Mouse (Mus musculus) hindbrain, embryonic 11.5 days (tissue): ENCODE measurements around the gene Hsf2bp. TPM values are rescaled to one million over a fixed set of nuclear protein-coding genes. Genes with fewer than 3 reads are reported as not detected.

ENCODE experiments used
- ATAC-seq: fragments of 200-750 bp; cut with Nextera tagmentation; 2 replicates; pipeline ENCODE4 v1.8.0; 2017; ENCODE audit warnings: mild to moderate bottlenecking, moderate TSS enrichment, moderate library complexity; ENCODE audit not compliant: low FRiP score
- DNase-seq: peaks from one replicate; pipeline ENCODE4 v3.0.0-alpha.2; 2015; ENCODE audit warnings: low spot score
- H3K27ac ChIP-seq: fragments of 300-500 bp; sonication (generic); 2 replicates; pipeline ENCODE4 v1.5.1; 2014; ENCODE audit warnings: mild to moderate bottlenecking, low read depth, low read length
- H3K27me3 ChIP-seq: fragments of 300-500 bp; sonication (generic); 2 replicates; pipeline ENCODE4 v1.6.1; 2014; ENCODE audit warnings: mild to moderate bottlenecking, low read length, moderate library complexity, mixed read lengths; ENCODE audit not compliant: control insufficient read depth, insufficient read depth
- H3K36me3 ChIP-seq: fragments of 300-500 bp; sonication (generic); 2 replicates; pipeline ENCODE4 v1.6.1; 2014; ENCODE audit warnings: mild to moderate bottlenecking, low read length, moderate library complexity, mixed read lengths; ENCODE audit not compliant: control insufficient read depth, insufficient read depth
- H3K4me1 ChIP-seq: fragments of 300-500 bp; sonication (generic); replicated peaks from 2 replicates; pipeline ENCODE4 v1.6.1; 2014; ENCODE audit warnings: low read length, mixed read lengths; ENCODE audit not compliant: control insufficient read depth, insufficient read depth
- H3K4me2 ChIP-seq: fragments of 300-500 bp; sonication (generic); replicated peaks from 2 replicates; pipeline ENCODE4 v1.6.1; 2014; ENCODE audit warnings: mild to moderate bottlenecking, low read depth, low read length
- H3K4me3 ChIP-seq: fragments of 300-500 bp; sonication (generic); 2 replicates; pipeline ENCODE4 v1.5.1; 2014; ENCODE audit warnings: low read depth, low read length
- H3K9ac ChIP-seq: fragments of 300-500 bp; sonication (generic); 2 replicates; pipeline ENCODE4 v1.6.1; 2014; ENCODE audit warnings: low read depth, low read length
- H3K9me3 ChIP-seq: fragments of 300-500 bp; sonication (generic); 2 replicates; pipeline ENCODE4 v1.6.1; 2016; ENCODE audit warnings: low read length; ENCODE audit not compliant: control insufficient read depth
- WGBS: fragments of 180-500 bp; shearing (Covaris S2); extraction: QIAGEN DNeasy Blood & Tissue Kit; methylation state at CpG from one replicate; pipeline ENCODE4 v1.1.7; 2014; 5-methylcytosine and 5-hydroxymethylcytosine counted together
- polyA plus RNA-seq: library from polyadenylated mRNA; unstranded; fragments of >200 nt; fragmentation: Nextera tagmentation; extraction: Ambion mirVana; gene quantifications from 2 replicates; pipeline ENCODE4 v1.2.1, GENCODE M21; 2014

The Hsf2bp gene
- polyA plus RNA-seq, 1 experiment from 2014 or later, result 0.57 TPM

DNA sequence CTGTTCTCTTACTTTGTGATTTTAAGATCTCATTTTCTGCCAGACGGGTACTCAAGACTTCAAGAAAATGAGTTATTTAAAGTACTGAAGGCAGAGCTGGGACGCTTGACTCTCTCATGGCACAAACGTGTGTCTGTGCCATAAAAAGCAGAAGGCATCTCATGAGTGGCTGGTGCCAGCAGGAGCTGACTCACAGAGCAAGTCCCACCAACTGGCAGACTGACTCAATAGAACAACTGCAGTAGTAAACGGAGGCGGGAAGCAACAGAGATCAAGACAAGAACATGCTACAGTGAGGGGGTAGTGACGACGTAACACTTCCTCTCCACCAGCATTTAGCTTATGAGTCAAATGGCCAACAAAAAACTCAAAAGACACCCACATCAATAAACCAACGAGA is 13.1 kb downstream of the Hsf2bp start:
- no peaks in the 10 kb centered on the region for H3K36me3 ChIP-seq
- no peak overlapping the region for H3K27ac ChIP-seq
- no peaks in the 10 kb centered on the region for H3K27me3 ChIP-seq
- ATAC-seq (no peak), DNase-seq (no peak)
- 85% methylated on average over 8 of the region's 8 CpGs for WGBS
- H3K9ac ChIP-seq, result no peak overlapping the region
- H3K4me2 ChIP-seq, result no peak overlapping the region
- H3K4me3 ChIP-seq, result no peak overlapping the region
- no peaks in the 10 kb centered on the region for H3K9me3 ChIP-seq
- H3K4me1 ChIP-seq, result no peaks in the 10 kb centered on the region

- WGBS, result 81% methylated on average over 6 of the region's 6 CpGs
Observed at GRCm38 (mm10) chr17:32022551-32022950, 13.6 kb downstream of the Hsf2bp start.

GRCm38 (mm10) chr17:32021981-32022380 is 14.2 kb downstream of the Hsf2bp start:
- 95% methylated on average over 3 of the region's 3 CpGs for WGBS
- H3K36me3 ChIP-seq, result no peaks in the 10 kb centered on the region

More at GRCm38 (mm10) chr17:32022551-32022950, 13.6 kb downstream of the Hsf2bp start:
- no peaks in the 10 kb centered on the region for H3K9me3 ChIP-seq
- no peaks in the 10 kb centered on the region for H3K36me3 ChIP-seq
- H3K9ac ChIP-seq, result no peak overlapping the region
- H3K27me3 ChIP-seq, result no peaks in the 10 kb centered on the region
- H3K4me1 ChIP-seq, result no peaks in the 10 kb centered on the region
- H3K4me2 ChIP-seq, result no peak overlapping the region
- H3K4me3 ChIP-seq, result no peak overlapping the region
- ATAC-seq (no peak), DNase-seq (no peak)
- no peak overlapping the region for H3K27ac ChIP-seq

DNA sequence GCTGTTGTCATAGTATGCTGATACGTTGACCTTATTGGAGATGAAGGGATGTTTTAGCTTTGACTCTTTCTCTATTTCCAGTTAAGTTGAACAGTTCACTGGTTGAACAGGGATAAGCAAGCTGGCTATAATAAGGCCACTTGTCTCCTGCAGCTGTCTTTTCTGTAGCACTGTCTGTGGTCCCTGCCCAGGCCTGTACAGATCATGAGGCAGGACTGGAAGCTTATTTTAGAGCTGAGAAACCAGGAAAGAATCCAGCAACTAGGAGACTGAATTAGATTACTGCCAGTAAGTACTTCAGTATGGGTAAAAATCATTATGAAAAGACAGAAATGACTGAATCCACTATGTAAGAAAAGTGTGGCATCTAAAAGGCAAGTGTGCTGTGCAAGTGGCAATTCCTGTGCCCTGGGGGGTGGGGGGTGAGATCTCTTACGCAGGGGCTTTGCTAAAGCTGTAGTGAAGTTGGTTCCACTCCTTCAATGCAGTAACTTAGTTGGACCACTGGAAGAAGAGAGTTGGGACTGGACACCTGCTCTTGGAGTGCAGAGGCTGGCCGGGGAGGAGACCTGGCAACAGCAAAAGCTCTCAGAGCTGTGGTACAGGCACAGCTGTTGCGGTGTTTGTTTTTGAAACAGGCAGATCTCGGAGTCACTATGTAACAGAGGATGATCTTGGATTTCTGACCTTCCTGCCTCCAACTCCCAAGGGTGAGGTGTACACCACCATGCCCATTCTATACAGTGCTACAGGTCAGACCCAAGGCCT is 17.8 kb downstream of the Hsf2bp start:
- H3K36me3 ChIP-seq, result no peaks in the 10 kb centered on the region
- H3K9ac ChIP-seq, result no peak overlapping the region
- no peaks in the 10 kb centered on the region for H3K27me3 ChIP-seq
- H3K9me3 ChIP-seq, result no peaks in the 10 kb centered on the region
- ATAC-seq (no peak), DNase-seq (no peak)
- 80% methylated on average over 5 of the region's 5 CpGs for WGBS
- no peak overlapping the region for H3K27ac ChIP-seq
- H3K4me2 ChIP-seq, result no peak overlapping the region
- H3K4me3 ChIP-seq, result no peak overlapping the region
- no peaks in the 10 kb centered on the region for H3K4me1 ChIP-seq

More at GRCm38 (mm10) chr17:32021981-32022380, 14.2 kb downstream of the Hsf2bp start:
- no peaks in the 10 kb centered on the region for H3K27me3 ChIP-seq
- no peak for DNase-seq
- H3K9ac ChIP-seq, result no peak overlapping the region
- H3K27ac ChIP-seq, result no peak overlapping the region
- no peaks in the 10 kb centered on the region for H3K4me1 ChIP-seq
- H3K4me3 ChIP-seq, result no peak overlapping the region
- no peak for ATAC-seq
- H3K9me3 ChIP-seq, result no peaks in the 10 kb centered on the region
- H3K4me2 ChIP-seq, result no peak overlapping the region

- no peaks in the 10 kb centered on the region for H3K4me1 ChIP-seq
- no peak overlapping the region for H3K9ac ChIP-seq
- DNase-seq (no peak), ATAC-seq (no peak)
- H3K4me3 ChIP-seq, result no peak overlapping the region
- no peaks in the 10 kb centered on the region for H3K36me3 ChIP-seq
- H3K27me3 ChIP-seq, result no peaks in the 10 kb centered on the region
- H3K9me3 ChIP-seq, result no peaks in the 10 kb centered on the region
- no peak overlapping the region for H3K27ac ChIP-seq
- 87% methylated on average over 8 of the region's 8 CpGs for WGBS
- H3K4me2 ChIP-seq, result no peak overlapping the region
Observed at GRCm38 (mm10) chr17:32016481-32016880, 19.7 kb downstream of the Hsf2bp start.

- DNase-seq, result no peak
- Histone ChIP-seq H3K9ac (no peak overlapping the region), H3K36me3 (no peaks in the 10 kb centered on the region), H3K4me1 (no peaks in the 10 kb centered on the region), H3K27me3 (no peaks in the 10 kb centered on the region), H3K9me3 (no peaks in the 10 kb centered on the region), H3K4me3 (no peak overlapping the region), H3K27ac (no peak overlapping the region), H3K4me2 (no peak overlapping the region)
- ATAC-seq, result no peak
Observed at GRCm38 (mm10) chr17:32013659-32014058, 22.5 kb downstream of the Hsf2bp start.

GRCm38 (mm10) chr17:32012254-32012653 is 23.9 kb downstream of the Hsf2bp start:
- Histone ChIP-seq H3K27ac (no peak overlapping the region), H3K9ac (no peak overlapping the region), H3K4me1 (no peaks in the 10 kb centered on the region), H3K4me3 (no peak overlapping the region), H3K27me3 (no peaks in the 10 kb centered on the region), H3K9me3 (no peaks in the 10 kb centered on the region), H3K36me3 (no peaks in the 10 kb centered on the region), H3K4me2 (no peak overlapping the region)
- WGBS, result 70% methylated on average over 3 of the region's 3 CpGs
- DNase-seq, result no peak
- ATAC-seq, result no peak

DNA sequence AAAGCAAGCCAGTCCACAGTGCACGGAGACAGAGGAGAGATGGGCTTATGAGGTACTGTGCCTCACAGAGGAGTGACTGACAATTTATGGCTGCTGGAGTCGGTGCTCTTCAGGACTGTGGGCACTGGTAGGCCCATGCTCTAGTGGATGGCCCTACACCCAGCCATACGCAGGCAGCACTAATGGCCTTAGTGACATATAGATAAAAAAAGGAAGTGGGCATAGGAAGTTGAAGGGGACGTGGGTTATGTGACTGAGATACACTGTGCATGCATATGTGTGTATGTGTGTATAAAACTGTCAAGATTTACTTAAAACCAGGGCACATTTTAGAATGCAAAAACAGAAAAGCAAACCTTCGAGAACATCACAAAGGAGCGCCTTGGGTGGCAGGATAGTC is 24.5 kb downstream of the Hsf2bp start:
- H3K27ac ChIP-seq, result no peak overlapping the region
- H3K9ac ChIP-seq, result no peak overlapping the region
- ATAC-seq (no peak), DNase-seq (no peak)
- no peaks in the 10 kb centered on the region for H3K4me1 ChIP-seq
- no peaks in the 10 kb centered on the region for H3K36me3 ChIP-seq
- 88% methylated on average over 6 of the region's 6 CpGs for WGBS
- no peaks in the 10 kb centered on the region for H3K9me3 ChIP-seq
- no peak overlapping the region for H3K4me3 ChIP-seq
- no peak overlapping the region for H3K4me2 ChIP-seq
- no peaks in the 10 kb centered on the region for H3K27me3 ChIP-seq

DNA sequence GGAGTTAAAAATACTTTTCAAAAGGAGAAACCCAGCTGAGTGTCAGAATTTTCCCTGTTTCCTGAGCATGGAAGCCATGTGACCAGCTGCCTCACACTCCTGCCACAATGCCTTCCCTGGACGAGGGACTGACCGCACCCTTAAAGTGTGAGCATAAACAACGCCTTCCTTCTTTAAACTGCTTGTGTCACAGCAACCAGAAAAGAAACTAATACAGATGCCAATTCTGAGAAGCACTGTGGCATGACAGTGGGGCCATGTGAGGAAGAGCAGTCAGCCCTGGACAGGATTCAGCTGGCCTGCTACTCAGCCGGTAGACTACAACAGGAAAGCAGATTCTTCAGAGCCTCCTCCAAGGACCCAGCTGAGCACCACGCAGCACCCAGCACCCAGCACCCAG is 29.3 kb downstream of the Hsf2bp start:
- DNase-seq (no peak), ATAC-seq (no peak)
- no peaks in the 10 kb centered on the region for H3K36me3 ChIP-seq
- H3K9ac ChIP-seq, result no peak overlapping the region
- no peaks in the 10 kb centered on the region for H3K4me1 ChIP-seq
- no peaks in the 10 kb centered on the region for H3K27me3 ChIP-seq
- 85% methylated on average over 5 of the region's 5 CpGs for WGBS
- H3K4me2 ChIP-seq, result no peak overlapping the region
- no peak overlapping the region for H3K4me3 ChIP-seq
- H3K9me3 ChIP-seq, result no peaks in the 10 kb centered on the region
- no peak overlapping the region for H3K27ac ChIP-seq
